Mouse (Mus musculus) urinary bladder, adult 2 months (tissue): ENCODE results near the gene Maco1. TPM values are rescaled to one million over a fixed set of nuclear protein-coding genes. Genes with fewer than 3 reads are reported as not detected.
"Not testable (repeated sequence)": the region's sequence is repeated elsewhere in the genome, so short reads cannot be mapped to it uniquely, and the experiment has no call there.

ENCODE experiments used
- DNase-seq: peaks from one replicate; pipeline ENCODE4 v3.0.0; 2022; ENCODE audit warnings: low spot score
- polyA plus RNA-seq: library from polyadenylated mRNA; depleted of rRNA; stranded (reverse); fragments of >200 nt; gene quantifications from 2 replicates; pipeline ENCODE4 v1.2.3, GENCODE M21; 2012

Maco1 gene
- polyA plus RNA-seq, 1 experiment, result 35.6 TPM

- no peak for DNase-seq
Observed at GRCm38 (mm10) chr4:134813406-134814228, 39.5 kb downstream of the Maco1 start.

DNA sequence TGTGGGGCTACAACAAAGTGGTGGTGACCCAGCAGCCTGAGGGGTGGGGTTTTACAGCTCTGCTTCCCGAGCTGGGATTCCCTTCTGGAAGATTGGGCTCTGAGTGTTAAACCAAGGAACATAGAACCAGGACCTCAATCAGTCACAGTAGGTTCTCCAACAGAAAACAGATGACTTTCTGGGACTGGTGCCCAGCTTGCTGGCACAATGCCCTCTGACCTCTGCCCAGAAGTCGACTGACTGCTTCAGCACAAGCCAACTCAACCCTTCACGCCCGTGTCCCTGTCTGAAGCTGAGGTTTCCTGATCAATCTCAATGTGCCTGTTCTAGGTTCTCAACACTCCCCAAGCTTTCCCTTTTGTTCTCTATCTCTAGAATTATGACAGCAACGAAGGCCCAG is 48.4 kb downstream of the Maco1 start:
- DNase-seq, result peak; percentile 60

GRCm38 (mm10) chr4:134802765-134803164 is 50.4 kb downstream of the Maco1 start:
- no peak for DNase-seq

DNA sequence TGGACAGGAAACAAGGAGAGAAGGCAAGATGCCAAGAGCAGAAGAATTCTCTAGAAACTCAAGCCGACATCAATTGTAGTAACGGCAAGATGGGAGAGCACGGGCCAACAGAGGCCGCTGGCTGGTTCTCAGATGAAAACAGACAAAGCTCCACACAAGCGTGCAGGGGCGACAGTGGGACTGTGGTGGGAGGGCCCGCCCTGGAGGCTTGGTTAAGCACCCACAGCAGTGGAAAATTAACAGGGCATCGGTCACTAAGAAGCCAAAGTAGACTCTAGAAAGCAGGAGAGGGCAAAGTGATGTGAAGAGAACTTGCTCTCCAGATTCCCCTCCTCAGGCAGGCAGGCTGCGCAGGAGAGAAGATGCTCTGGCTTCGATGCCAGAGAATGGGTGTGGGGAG is 51.0 kb downstream of the Maco1 start:
- no peak for DNase-seq

- DNase-seq, result no peak
Observed at GRCm38 (mm10) chr4:134800693-134801092, 52.5 kb downstream of the Maco1 start.

GRCm38 (mm10) chr4:134800098-134800497 is 53.0 kb downstream of the Maco1 start:
- DNase-seq, result no peak

GRCm38 (mm10) chr4:134799272-134799671 is 53.9 kb downstream of the Maco1 start:
- DNase-seq, result peak; percentile 49

DNA sequence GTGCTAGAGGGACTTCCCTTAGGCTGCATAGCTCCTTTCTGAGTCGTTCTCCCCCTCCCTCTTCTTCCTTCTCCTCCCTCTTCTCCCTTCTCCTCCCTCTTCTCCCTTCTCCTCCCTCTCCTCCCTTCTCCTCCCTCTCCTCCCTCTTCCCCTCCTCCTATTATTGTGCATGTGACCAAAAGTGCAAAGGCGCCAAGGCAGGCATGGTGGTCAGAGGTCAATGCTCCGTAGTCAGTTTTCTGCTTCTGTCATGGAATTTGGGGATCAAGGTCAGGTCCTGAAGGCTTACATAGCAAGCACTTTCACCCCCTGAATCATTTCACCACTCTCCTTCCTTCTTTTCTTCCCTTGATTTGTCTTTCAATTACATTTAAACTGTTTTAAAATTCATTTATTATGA is 54.3 kb downstream of the Maco1 start:
- no peak for DNase-seq

DNA sequence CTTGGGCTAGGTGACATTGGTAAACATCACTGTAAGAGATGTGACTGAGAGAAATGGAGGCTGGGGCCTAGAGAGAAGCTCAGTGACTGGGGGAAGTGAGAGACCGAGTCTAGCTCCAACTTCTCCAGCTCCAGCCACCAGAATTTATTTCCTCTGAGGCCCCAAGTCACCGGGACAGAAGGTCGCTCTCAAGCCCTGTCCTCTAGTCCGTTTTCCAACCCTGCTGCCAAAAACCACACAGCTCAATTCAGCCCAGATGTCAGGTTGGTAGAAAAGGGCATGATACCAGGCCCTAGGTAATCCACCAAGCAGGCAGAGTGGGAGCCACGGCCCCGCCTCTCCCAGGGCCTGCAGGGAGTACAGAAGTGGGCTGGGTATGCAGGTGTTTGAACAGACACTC is 55.5 kb downstream of the Maco1 start:
- DNase-seq, result no peak

DNA sequence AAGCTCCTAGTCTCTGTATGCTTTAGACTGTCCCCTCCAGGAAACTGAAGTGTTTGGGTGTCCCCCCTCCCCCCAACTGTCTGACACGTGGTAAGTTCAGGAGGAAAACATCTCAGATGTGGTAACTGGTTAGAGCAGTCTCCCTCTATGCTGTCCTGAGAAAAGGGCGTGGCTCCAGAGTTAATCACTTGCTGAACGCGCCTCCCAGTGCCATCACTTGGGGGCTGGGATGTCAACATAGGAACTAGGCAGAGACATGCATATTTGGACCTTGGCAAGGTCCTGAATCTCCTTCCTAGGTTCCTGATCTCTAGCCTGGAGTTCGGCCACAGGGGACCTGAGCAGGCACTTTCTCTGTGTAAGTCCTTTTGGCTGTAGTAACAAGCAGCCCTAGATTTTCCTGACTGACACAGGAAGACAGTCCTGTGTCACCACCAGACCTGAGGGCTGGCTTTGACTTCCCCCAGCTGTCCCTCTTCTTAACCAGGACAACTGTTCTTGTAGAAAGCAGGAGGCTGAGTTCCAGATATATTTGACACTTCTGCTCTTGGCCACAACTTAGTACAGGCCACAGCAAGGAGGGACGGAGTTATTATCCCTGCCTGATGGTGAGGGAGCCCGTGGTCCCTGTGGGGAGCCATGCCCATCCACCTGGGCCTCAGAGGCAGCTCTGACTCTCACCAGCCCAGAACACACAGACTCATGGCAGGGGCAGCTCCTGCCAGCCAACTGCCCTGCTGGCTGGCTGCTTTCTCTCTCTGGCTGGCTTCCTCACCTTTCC is 56.4 kb downstream of the Maco1 start:
- DNase-seq, result no peak

DNA sequence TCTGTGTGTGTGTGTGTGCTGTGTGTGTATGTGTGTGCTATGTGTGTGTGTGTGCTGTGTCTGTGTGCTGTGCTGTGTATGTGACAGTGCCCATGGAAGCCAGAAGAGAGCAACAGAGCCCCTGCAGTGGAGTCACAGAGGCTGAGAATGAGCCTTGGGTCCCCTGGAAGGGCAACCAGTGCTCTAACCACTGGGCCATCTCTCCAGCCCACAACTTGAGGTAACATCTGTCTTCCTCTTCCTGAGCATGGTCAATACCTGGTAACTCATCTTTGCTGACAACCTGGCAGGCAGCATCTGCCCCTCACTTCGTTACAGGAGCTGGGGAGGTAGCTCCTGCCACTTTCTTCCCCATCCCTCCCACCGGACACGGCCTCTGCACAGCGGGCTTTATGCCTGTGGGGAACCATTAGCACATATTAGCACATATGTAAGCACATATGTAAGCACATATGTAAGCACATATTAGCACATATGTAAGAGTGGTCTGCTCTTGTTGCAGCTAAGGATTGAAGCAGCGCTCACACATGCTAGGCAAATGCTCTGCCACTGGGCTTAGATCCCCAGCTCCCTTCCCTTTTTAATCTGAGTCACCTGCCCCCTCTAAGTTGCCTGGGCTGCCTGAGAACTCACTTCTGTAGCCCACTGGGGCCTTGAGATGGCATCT is 57.2 kb downstream of the Maco1 start:
- no peak for DNase-seq

DNA sequence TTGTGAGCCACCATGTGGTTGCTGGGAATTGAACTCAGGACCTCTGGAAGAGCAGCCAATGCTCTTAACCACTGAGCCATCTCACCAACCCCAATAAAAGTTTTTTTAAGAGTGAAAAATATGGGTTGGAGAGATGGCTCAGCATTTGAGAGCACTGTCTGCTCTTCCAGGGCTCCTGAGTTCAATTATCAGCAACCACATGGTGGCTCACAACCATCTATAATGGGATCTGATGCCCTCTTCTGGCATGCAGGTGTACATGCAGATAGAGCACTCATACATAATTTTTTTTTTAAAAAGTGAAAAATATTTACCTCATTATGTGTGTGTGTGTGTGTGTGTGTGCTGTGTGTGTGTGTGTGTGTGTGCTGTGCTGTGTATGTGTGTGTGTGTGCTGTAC is 58.2 kb downstream of the Maco1 start:
- not testable (repeated sequence) for DNase-seq

DNA sequence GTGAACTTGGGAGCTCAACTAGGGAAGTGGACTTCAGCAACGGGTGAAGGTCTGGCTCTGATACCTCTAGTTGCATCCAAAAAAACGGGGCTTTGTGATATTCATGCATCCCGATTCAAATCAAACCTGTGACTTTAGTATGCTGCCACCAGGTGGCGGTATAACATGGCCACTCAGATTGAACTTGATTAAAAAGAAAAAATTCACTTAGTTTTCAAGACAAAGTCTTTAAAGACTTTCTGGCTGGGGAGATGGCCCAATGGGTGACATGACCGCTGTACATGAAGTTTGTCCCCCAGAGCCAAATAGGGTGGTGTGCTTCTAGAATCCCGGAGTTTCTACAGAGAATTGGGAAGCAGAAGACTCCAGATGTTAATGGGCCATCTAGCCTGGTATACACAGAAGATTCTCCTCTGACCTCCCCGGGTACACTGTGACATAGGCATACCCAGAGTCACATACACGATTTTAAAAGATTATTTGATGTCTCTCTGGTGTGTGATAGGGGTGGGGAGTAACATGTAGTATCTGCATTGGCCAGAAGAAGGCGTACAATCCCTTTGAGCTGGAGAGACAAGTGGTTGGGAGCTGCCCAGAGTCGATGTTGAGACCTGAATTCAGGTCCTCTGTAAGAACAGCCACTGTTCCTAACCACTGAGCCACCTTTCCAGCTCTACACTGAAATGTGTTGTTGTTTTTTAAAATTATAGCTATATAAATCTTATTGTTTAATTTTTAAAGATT is 59.8 kb downstream of the Maco1 start:
- DNase-seq, result no peak

DNA sequence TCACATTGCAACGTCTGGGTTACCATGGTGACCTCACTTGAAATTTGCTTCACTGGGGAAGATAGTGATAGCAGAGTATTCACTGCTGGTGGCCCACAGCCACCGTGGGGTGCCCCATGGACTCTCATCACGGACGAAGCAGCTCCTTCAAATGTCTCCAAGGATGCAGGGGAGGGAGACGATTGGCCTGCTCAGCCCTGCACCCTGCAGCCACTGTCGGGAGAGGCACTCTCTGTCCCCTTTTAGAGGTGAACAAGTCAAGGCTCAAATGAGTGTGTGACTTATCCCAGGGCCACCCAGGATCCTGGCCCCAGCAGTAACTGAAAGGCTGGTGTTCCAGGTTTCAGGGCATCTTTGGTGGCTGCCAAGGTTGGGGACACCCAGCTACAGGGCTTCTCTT is 61.4 kb downstream of the Maco1 start:
- no peak for DNase-seq

- no peak for DNase-seq
Observed at GRCm38 (mm10) chr4:134786946-134787345, 66.2 kb downstream of the Maco1 start.

DNA sequence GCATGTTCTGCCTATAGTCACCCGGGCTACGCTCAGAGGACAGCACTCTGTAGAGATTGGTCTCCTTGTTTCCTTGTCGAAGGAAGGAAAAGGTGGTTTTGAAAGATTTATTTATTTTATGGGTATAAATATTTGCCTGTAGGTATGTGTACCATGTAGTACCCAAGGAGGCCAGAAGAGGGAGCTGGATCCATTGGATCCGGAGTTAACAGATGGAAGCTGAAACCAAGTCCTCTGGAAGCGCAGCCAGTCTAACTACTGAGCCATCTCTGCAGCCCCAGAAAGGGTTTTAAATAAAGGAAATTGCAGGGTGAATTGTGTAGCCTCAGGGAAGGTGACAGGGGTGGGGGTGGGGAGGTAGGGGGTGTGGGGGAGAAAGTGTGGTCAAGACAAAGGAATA is 68.4 kb downstream of the Maco1 start:
- DNase-seq, result no peak

- DNase-seq, result no peak
Observed at GRCm38 (mm10) chr4:134779136-134779934, 73.8 kb downstream of the Maco1 start.

GRCm38 (mm10) chr4:134776246-134776645 is 76.9 kb downstream of the Maco1 start:
- DNase-seq, result no peak

GRCm38 (mm10) chr4:134775234-134775944 is 77.8 kb downstream of the Maco1 start:
- DNase-seq, result no peak

DNA sequence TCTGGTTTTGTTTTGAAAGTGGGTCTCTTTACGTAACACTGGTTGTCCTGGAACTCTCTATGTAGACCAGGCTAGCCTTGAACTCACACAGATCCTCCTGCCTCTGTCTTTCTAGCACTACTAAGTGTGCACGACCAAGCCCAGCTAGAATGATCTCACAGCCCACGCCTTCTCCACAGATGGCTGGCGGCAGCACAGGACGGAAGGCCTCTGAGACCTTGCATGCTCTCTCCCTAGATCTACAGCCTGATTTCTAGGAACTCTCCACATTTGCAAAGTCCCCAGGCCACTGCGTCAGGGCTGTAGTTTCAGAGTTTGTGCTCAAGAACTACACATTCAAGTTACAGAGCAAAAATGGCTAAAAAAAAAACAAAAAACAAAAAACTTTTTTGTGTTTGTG is 79.0 kb downstream of the Maco1 start:
- no peak for DNase-seq
